In genomic region chr6:122601615-122602014, GRCm38 (mm10) we compare ENCODE assay signal across 10 mouse cellular contexts. TPM values are rescaled to one million over a fixed set of nuclear protein-coding genes. Genes with fewer than 3 reads are reported as not detected.
DNase-seq lines count a peak whose midpoint lies in the region; ATAC-seq and TF ChIP-seq lines count a peak whose summit lies in the region.
"Had no signal": no experiment of that assay in that cellular context is flagged by ENCODE, and none has a peak within 500 bp of the region (broad histone marks: within the 10 kb centered on the region; RNA-seq: fewer than 3 reads in every experiment).

No protein-coding gene starts in this region.

- no peak for TF ChIP-seq CTCF in heart, adult 2 months (IDR thresholded peaks at IDR 0.05)

- peak overlapping the region; percentile 58 for H3K4me3 ChIP-seq in heart, adult 2 months
- peak overlapping the region; percentile 55 for H3K4me3 ChIP-seq in midbrain, embryonic 10.5 days
- H3K4me3 ChIP-seq in midbrain, embryonic 16.5 days (ENCODE audit: low read depth, low read length) = no peak overlapping the region; the same call in 1 of the 2 replicates
- peak overlapping the region; percentile 59 for H3K4me3 ChIP-seq in liver, embryonic 11.5 days (ENCODE audit: low read depth, low read length)

- H3K79me2 ChIP-seq in heart, adult 2 months (replicated peaks; ENCODE audit: control insufficient read depth, insufficient read depth, low read length) = no peaks in the 10 kb centered on the region

- no peak for ATAC-seq in midbrain, embryonic 16.5 days
- no peak for ATAC-seq in liver, embryonic 11.5 days (replicated peaks; ENCODE audit: low FRiP score)

- no peak for DNase-seq in heart, adult 2 months
- DNase-seq in heart, postnatal 14 days = no peak
- DNase-seq in midbrain, embryonic 10.5 days (ENCODE audit: low spot score) = no peak
- DNase-seq in liver, embryonic 11.5 days (ENCODE audit: low spot score) = no peak
- DNase-seq in T-cell, adult 2 months (ENCODE audit: low spot score) = no peak
- DNase-seq in frontal cortex, postnatal 25 days (ENCODE audit: low spot score in 2 of 2) = no peak
- DNase-seq in right cerebral cortex, postnatal 25 days = no peak

- peaks cover 3% of the 10 kb centered on the region; the same call in 1 of the 2 replicates for H3K4me1 ChIP-seq in heart, adult 2 months (ENCODE audit: control insufficient read depth, insufficient read depth, low read length)
- peaks cover 8% of the 10 kb centered on the region for H3K4me1 ChIP-seq in midbrain, embryonic 10.5 days
- peaks cover 5% of the 10 kb centered on the region; the same call in 1 of the 2 replicates for H3K4me1 ChIP-seq in midbrain, embryonic 16.5 days (ENCODE audit: control insufficient read depth, insufficient read depth, low read length)
- H3K4me1 ChIP-seq in liver, embryonic 11.5 days (replicated peaks; ENCODE audit: control insufficient read depth, insufficient read depth, low read length) = no peaks in the 10 kb centered on the region

- intact Hi-C loops in heart, adult 2 months (cut with DNase I) = no loop called here
- intact Hi-C loops in heart, postnatal 14 days (cut with DNase I) = no loop called here

- H3K27ac ChIP-seq in heart, adult 2 months = peak overlapping the region; percentile 90
- no peak overlapping the region for H3K27ac ChIP-seq in midbrain, embryonic 10.5 days (replicated peaks)
- H3K27ac ChIP-seq in midbrain, embryonic 16.5 days (ENCODE audit: low read length) = no peak overlapping the region
- peak overlapping the region; percentile 60; the same call in 1 of the 2 replicates for H3K27ac ChIP-seq in liver, embryonic 11.5 days (ENCODE audit: low read depth, low read length)

- no peak overlapping the region for H3K9ac ChIP-seq in heart, adult 2 months (ENCODE audit: low read depth, low read length)
- no peak overlapping the region for H3K9ac ChIP-seq in midbrain, embryonic 16.5 days (ENCODE audit: low read depth, low read length)
- H3K9ac ChIP-seq in liver, embryonic 11.5 days (ENCODE audit: low read depth, low read length) = peak overlapping the region; percentile 68; the same call in 1 of the 2 replicates

- H3K27me3 ChIP-seq in heart, adult 2 months (ENCODE audit: control insufficient read depth, insufficient read depth, low read length) = no peaks in the 10 kb centered on the region
- no peaks in the 10 kb centered on the region for H3K27me3 ChIP-seq in midbrain, embryonic 10.5 days (ENCODE audit: low read depth, poor library complexity, severe bottlenecking)
- H3K27me3 ChIP-seq in midbrain, embryonic 16.5 days (ENCODE audit: control insufficient read depth, insufficient read depth, low read depth, low read length) = no peaks in the 10 kb centered on the region
- H3K27me3 ChIP-seq in liver, embryonic 11.5 days (replicated peaks; ENCODE audit: control insufficient read depth, insufficient read depth, low read length) = no peaks in the 10 kb centered on the region

- no peak for TF ChIP-seq EP300 in heart, adult 2 months (IDR thresholded peaks at IDR 0.05; ENCODE audit: insufficient read depth, low read depth, low read length)

- 66% methylated on average over 3 of the region's 3 CpGs for WGBS in heart, adult 2 months
- 89% methylated on average over 3 of the region's 3 CpGs for WGBS in midbrain, embryonic 10.5 days
- 90% methylated on average over 3 of the region's 3 CpGs for WGBS in midbrain, embryonic 16.5 days
- WGBS in liver, embryonic 11.5 days = 78% methylated on average over 3 of the region's 3 CpGs

- peaks cover 6% of the 10 kb centered on the region for H3K36me3 ChIP-seq in heart, adult 2 months (ENCODE audit: control insufficient read depth, insufficient read depth, low read length)
- H3K36me3 ChIP-seq in midbrain, embryonic 10.5 days = no peaks in the 10 kb centered on the region
- no peaks in the 10 kb centered on the region for H3K36me3 ChIP-seq in midbrain, embryonic 16.5 days (ENCODE audit: control insufficient read depth, insufficient read depth, low read length)
- H3K36me3 ChIP-seq in liver, embryonic 11.5 days (ENCODE audit: control insufficient read depth, insufficient read depth, low read length) = no peaks in the 10 kb centered on the region

- H3K4me2 ChIP-seq in midbrain, embryonic 16.5 days (ENCODE audit: low read length) = no peak overlapping the region
- H3K4me2 ChIP-seq in liver, embryonic 11.5 days = peak overlapping the region; percentile 81

- TF ChIP-seq POLR2A in heart, adult 2 months (IDR thresholded peaks at IDR 0.05; ENCODE audit: insufficient read depth, low read depth, low read length) = no peak

- H3K9me3 ChIP-seq in midbrain, embryonic 10.5 days (replicated peaks) = no peaks in the 10 kb centered on the region
- H3K9me3 ChIP-seq in midbrain, embryonic 16.5 days (replicated peaks; ENCODE audit: control insufficient read depth, low read length, poor library complexity, severe bottlenecking) = no peaks in the 10 kb centered on the region
- no peaks in the 10 kb centered on the region for H3K9me3 ChIP-seq in liver, embryonic 11.5 days (ENCODE audit: control insufficient read depth, low read length)

RNA-seq across cellular contexts. Expression of gene Apobec1, which starts 0.6 kb away (rescaled TPM):
- 1 to 10 TPM; 4.8 to 6.1 TPM for total RNA-seq in heart, adult 2 months (2021)
- polyA plus RNA-seq in heart, adult 2 months (2012; rRNA removed) = 9.8 and 17.9 TPM in 2 replicates
- total RNA-seq in heart, postnatal 14 days (2021) = 1 to 10 TPM; 3.9 to 4.8 TPM
- polyA plus RNA-seq in midbrain, embryonic 10.5 days (2016; fragmentation: Nextera tagmentation; extraction: Ambion mirVana) = 1.6 and 1.7 TPM in 2 replicates
- polyA plus RNA-seq in midbrain, embryonic 16.5 days (2015; fragmentation: Nextera tagmentation; extraction: Ambion mirVana) = 0.66 and 1.7 TPM in 2 replicates
- 3.7 and 5.6 TPM in 2 replicates for polyA plus RNA-seq in liver, embryonic 11.5 days (2014; fragmentation: Nextera tagmentation; extraction: Ambion mirVana)

RNA-seq across cellular contexts. Expression of gene Gdf3, which starts 8.3 kb away (rescaled TPM):
- not detected for total RNA-seq in heart, adult 2 months (2021)
- polyA plus RNA-seq in heart, adult 2 months (2012; rRNA removed) = not detected in 2 replicates
- total RNA-seq in heart, postnatal 14 days (2021) = not detected
- 0.06 and 0.09 TPM in 2 replicates for polyA plus RNA-seq in midbrain, embryonic 10.5 days (2016; fragmentation: Nextera tagmentation; extraction: Ambion mirVana)
- 0.09 TPM in 1 of 2 replicates, not detected in the other for polyA plus RNA-seq in midbrain, embryonic 16.5 days (2015; fragmentation: Nextera tagmentation; extraction: Ambion mirVana)
- 13.9 and 14.6 TPM in 2 replicates for polyA plus RNA-seq in liver, embryonic 11.5 days (2014; fragmentation: Nextera tagmentation; extraction: Ambion mirVana)
- total RNA-seq: gastrocnemius, postnatal 36 days had no signal

RNA-seq across cellular contexts. Expression of gene Dppa3, which starts 24.6 kb away (rescaled TPM):
- not detected for total RNA-seq in heart, adult 2 months (2021)
- polyA plus RNA-seq in heart, adult 2 months (2012; rRNA removed) = not detected in 2 replicates
- total RNA-seq in heart, postnatal 14 days (2021) = not detected
- not detected in 2 replicates for polyA plus RNA-seq in midbrain, embryonic 10.5 days (2016; fragmentation: Nextera tagmentation; extraction: Ambion mirVana)
- polyA plus RNA-seq in midbrain, embryonic 16.5 days (2015; fragmentation: Nextera tagmentation; extraction: Ambion mirVana) = not detected in 2 replicates
- polyA plus RNA-seq in liver, embryonic 11.5 days (2014; fragmentation: Nextera tagmentation; extraction: Ambion mirVana) = not detected in 2 replicates
- total RNA-seq: adrenal gland, adult 8-10 months; gastrocnemius, postnatal 36 days had no signal

RNA-seq across cellular contexts. Expression of gene Aicda, which starts 48.0 kb away (rescaled TPM):
- total RNA-seq in heart, adult 2 months (2021) = not detected
- not detected in 2 replicates for polyA plus RNA-seq in heart, adult 2 months (2012; rRNA removed)
- total RNA-seq in heart, postnatal 14 days (2021) = not detected
- not detected in 2 replicates for polyA plus RNA-seq in midbrain, embryonic 10.5 days (2016; fragmentation: Nextera tagmentation; extraction: Ambion mirVana)
- 0.24 and 0.31 TPM in 2 replicates for polyA plus RNA-seq in midbrain, embryonic 16.5 days (2015; fragmentation: Nextera tagmentation; extraction: Ambion mirVana)
- polyA plus RNA-seq in liver, embryonic 11.5 days (2014; fragmentation: Nextera tagmentation; extraction: Ambion mirVana) = 0.18 TPM in 1 of 2 replicates, not detected in the other
- total RNA-seq: adrenal gland, adult 8-10 months; gastrocnemius, postnatal 36 days had no signal

Comparison
In these comparisons a context has a peak if more than half of its experiments do, and no peak if none do; other contexts are left out.
1. H3K27ac ChIP-seq: peak in heart, adult 2 months (single experiment) and liver, embryonic 11.5 days (single experiment); none in midbrain, embryonic 10.5 days (single experiment) and midbrain, embryonic 16.5 days (single experiment).
2. RNA of gene Gdf3, which starts 8.3 kb away (polyA plus RNA-seq): 13.9 to 14.6 TPM in liver, embryonic 11.5 days; 0.09 TPM in midbrain, embryonic 16.5 days, 0.06 to 0.09 TPM in midbrain, embryonic 10.5 days and not detected in heart, adult 2 months; every median in the first group is over 10 times any median in the second.